Mouse (Mus musculus): ENCODE data around the gene Depp1. TPM values are rescaled to one million over a fixed set of nuclear protein-coding genes. Genes with fewer than 3 reads are reported as not detected.

Gene Depp1
- polyA plus RNA-seq, 1 experiment from 2014 or later: 23.5 TPM

DNA sequence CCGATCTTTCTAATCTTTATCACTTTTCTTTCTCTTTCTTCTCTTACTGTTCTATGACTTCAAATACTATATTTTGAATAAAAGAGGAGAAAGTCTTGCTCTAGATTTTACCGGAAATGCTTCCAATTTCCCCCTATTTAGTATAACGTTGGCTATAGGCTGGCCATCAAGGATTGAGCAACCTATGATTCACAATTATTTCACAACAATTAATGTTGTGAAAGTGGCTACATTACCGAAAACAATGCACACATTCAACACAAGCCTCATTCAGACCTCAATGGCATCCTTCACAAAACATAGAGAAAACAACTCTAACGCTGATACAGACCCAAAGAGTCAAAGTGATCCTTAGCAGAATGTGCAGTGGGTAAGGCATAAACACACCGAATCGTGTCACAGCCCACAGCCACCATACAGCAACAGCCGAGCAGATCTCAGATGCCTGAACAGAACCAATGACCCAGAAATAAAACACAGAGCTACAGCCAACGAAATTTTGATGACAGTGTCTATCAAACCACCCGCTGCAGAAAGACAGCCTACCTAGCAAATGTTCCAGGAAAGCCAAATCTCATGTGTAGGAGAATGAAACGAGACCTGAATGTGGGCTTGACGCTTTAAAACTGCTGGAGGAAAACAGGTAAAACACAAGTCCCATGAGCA, 15.8 kb downstream of the Depp1 start:
- no peak for TF ChIP-seq CTCF (IDR thresholded peaks at IDR 0.05; ENCODE audit: low read depth)
- Histone ChIP-seq H3K4me1 (ENCODE audit: insufficient read depth) (no peaks in the 10 kb centered on the region), H3K9me3 (ENCODE audit: low read depth, low read length) (no peaks in the 10 kb centered on the region), H3K27ac (ENCODE audit: low read depth) (no peak overlapping the region), H3K4me3 (ENCODE audit: low read depth, low read length) (no peak overlapping the region), H3K4me2 (no peak overlapping the region), H3K27me3 (ENCODE audit: insufficient read depth, low read length) (no peaks in the 10 kb centered on the region), H3K9ac (no peak overlapping the region), H3K36me3 (ENCODE audit: insufficient read depth) (no peaks in the 10 kb centered on the region)
- DNase-seq: no peak
- WGBS: 83% methylated on average over 12 of the region's 12 CpGs
- no peak for ATAC-seq (ENCODE audit: insufficient read depth)

DNA sequence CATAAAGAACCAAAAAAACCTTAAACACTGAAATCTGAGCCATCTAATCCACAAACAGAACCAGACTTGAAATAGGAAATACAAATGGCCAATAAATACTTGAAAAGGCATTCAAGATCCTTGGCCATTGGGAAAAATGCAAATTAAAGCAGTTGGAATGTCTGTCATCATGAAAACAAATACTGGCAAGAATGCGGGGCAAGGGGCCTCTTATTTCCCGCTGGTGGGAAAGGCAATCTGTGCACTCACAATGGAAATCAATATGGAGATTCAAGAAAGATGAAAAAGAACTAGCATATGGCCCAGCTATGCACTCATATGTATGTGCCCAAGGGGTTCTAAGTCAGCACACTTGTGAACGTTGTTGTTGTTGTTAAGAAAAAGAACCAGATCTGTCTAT, 16.5 kb downstream of the Depp1 start:
- Histone ChIP-seq H3K9ac (no peak overlapping the region), H3K27me3 (ENCODE audit: insufficient read depth, low read length) (no peaks in the 10 kb centered on the region), H3K27ac (ENCODE audit: low read depth) (no peak overlapping the region), H3K4me1 (ENCODE audit: insufficient read depth) (no peaks in the 10 kb centered on the region), H3K9me3 (ENCODE audit: low read depth, low read length) (no peaks in the 10 kb centered on the region), H3K4me2 (no peak overlapping the region), H3K4me3 (ENCODE audit: low read depth, low read length) (no peak overlapping the region), H3K36me3 (ENCODE audit: insufficient read depth) (no peaks in the 10 kb centered on the region)
- TF ChIP-seq CTCF (IDR thresholded peaks at IDR 0.05; ENCODE audit: low read depth): no peak
- 67% methylated on average over 3 of the region's 3 CpGs for WGBS
- DNase-seq (no peak), ATAC-seq (ENCODE audit: insufficient read depth) (no peak)

DNA sequence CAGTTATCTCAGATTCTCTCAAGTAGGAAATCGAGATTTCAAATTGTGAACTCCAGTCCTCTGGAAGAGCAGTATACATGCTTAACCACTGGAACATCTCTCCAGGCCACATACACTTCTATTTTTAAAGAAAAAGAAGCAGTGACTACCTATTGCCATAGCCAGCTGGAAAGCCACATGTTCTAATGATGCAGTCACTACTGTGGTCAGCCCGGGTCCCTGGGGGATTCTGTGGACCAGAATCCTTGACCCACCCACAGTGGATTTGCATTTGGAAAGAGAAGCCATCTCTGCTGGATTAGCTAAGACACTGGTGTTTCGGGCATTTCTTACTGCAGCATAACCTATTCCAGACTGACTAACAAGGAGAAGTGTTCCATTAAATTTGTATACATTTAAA, 17.0 kb downstream of the Depp1 start:
- H3K4me3 ChIP-seq (ENCODE audit: low read depth, low read length): no peak overlapping the region
- H3K27me3 ChIP-seq (ENCODE audit: insufficient read depth, low read length): 0 out of 2 replicates have a peak, but pooled peaks cover under 1% of the 10 kb centered on the region
- H3K27ac ChIP-seq (ENCODE audit: low read depth): no peak overlapping the region
- no peak overlapping the region for H3K9ac ChIP-seq
- TF ChIP-seq CTCF (IDR thresholded peaks at IDR 0.05; ENCODE audit: low read depth): no peak
- ATAC-seq (ENCODE audit: insufficient read depth): no peak
- no peak overlapping the region for H3K4me2 ChIP-seq
- H3K4me1 ChIP-seq (ENCODE audit: insufficient read depth): no peaks in the 10 kb centered on the region
- DNase-seq: no peak
- H3K9me3 ChIP-seq (ENCODE audit: low read depth, low read length): no peaks in the 10 kb centered on the region
- no peaks in the 10 kb centered on the region for H3K36me3 ChIP-seq (ENCODE audit: insufficient read depth)
- WGBS: 67% methylated on average over 3 of the region's 3 CpGs

DNA sequence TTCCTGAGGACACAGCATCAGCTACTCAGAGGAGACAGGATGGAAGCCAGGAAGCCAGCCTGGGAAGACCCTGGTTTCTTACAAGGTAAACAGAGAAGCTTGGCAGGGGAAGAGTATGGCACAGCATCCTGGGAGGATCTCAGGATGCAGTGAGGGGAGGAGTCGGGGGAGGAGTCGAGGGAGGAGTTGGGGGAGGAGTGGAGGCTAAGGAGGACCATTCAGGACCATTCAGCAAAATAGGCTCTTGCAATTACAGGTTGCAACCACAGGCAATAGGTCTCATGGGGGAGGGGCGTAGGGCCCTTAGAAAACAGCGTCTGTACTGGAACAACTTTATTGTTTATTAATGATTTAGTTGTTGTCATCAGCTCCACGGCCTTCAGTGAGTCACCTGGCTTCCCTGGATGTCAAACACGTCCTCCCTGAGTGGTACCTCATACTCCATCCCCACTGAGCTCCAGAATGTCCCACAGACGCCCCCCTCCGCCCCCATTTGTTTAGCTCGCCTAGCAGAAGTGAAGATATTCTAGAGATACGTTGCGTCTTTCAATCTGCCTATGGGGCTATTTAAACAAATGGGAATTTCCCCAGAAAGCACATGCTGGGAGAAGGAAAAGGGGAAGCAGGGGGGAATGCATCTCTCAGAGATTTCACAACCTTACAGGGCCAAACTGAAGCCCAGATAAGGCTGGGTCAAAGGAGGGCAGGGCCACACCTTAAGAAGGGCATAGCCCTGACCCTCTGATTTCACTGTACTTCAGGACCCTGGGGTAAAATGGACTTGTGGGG, 18.5 kb downstream of the Depp1 start:
- H3K36me3 ChIP-seq (ENCODE audit: insufficient read depth): no peaks in the 10 kb centered on the region
- WGBS: 42% methylated on average over 11 of the region's 11 CpGs
- no peak overlapping the region for H3K27ac ChIP-seq (ENCODE audit: low read depth)
- no peak for TF ChIP-seq CTCF (IDR thresholded peaks at IDR 0.05; ENCODE audit: low read depth)
- H3K27me3 ChIP-seq (ENCODE audit: insufficient read depth, low read length): peaks cover 6% of the 10 kb centered on the region; the same call in 1 of the 2 replicates
- DNase-seq (no peak), ATAC-seq (ENCODE audit: insufficient read depth) (no peak)
- no peak overlapping the region for H3K4me2 ChIP-seq
- H3K9me3 ChIP-seq (ENCODE audit: low read depth, low read length): no peaks in the 10 kb centered on the region
- no peaks in the 10 kb centered on the region for H3K4me1 ChIP-seq (ENCODE audit: insufficient read depth)
- no peak overlapping the region for H3K4me3 ChIP-seq (ENCODE audit: low read depth, low read length)
- no peak overlapping the region for H3K9ac ChIP-seq

DNA sequence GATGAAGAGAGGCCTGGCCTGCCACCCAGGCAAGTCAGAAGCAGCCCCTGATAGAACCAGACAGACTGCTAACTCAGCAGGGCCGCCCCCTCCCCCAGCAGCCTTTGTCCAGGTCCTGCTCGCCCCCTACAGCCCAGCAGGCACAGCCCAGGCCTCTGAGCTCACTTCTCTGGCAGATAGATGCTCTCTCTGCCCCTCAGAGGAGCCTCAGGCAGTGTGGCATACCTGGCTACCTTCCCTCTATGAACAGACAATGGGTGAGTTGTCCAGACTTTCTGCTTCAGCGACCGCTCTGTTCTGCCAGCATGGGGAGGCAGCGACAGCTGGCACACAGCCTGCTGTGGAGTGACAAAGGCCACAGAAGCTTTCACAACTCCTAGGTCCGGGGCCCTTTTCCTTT, 19.7 kb downstream of the Depp1 start:
- Histone ChIP-seq H3K4me1 (ENCODE audit: insufficient read depth) (no peaks in the 10 kb centered on the region), H3K36me3 (ENCODE audit: insufficient read depth) (no peaks in the 10 kb centered on the region), H3K4me2 (no peak overlapping the region), H3K27ac (ENCODE audit: low read depth) (no peak overlapping the region), H3K4me3 (ENCODE audit: low read depth, low read length) (no peak overlapping the region), H3K27me3 (ENCODE audit: insufficient read depth, low read length) (peaks cover 6% of the 10 kb centered on the region; the same call in 1 of the 2 replicates), H3K9me3 (ENCODE audit: low read depth, low read length) (no peaks in the 10 kb centered on the region), H3K9ac (no peak overlapping the region)
- WGBS: 41% methylated on average over 6 of the region's 6 CpGs
- no peak for TF ChIP-seq CTCF (IDR thresholded peaks at IDR 0.05; ENCODE audit: low read depth)
- no peak for ATAC-seq (ENCODE audit: insufficient read depth)
- no peak for DNase-seq

DNA sequence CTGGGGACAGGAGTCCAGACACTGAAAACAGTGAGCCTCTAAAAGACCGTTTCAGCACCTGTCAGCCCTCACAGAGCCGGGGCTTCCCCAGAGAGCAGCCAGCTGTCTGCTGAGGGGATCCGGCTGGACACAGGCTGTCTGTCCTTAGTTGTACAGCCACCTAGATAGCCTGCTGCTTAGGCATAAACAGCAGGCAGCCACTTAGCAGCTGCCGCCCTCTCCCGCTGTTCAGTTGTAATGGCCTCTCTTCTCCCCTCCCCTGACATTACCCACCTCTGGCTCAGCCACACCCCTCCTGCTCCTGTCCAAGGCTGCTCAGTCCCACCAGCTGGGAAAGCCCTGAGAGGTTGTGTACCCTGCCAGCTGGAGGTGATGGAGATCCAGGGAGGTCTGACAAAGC, 20.6 kb downstream of the Depp1 start:
- H3K4me1 ChIP-seq (ENCODE audit: insufficient read depth): no peaks in the 10 kb centered on the region
- no peak overlapping the region for H3K4me2 ChIP-seq
- no peak for TF ChIP-seq CTCF (IDR thresholded peaks at IDR 0.05; ENCODE audit: low read depth)
- H3K36me3 ChIP-seq (ENCODE audit: insufficient read depth): no peaks in the 10 kb centered on the region
- ATAC-seq (ENCODE audit: insufficient read depth) (peak; percentile 15; the same call in 1 of the 2 replicates), DNase-seq (peak; percentile 35)
- no peak overlapping the region for H3K27ac ChIP-seq (ENCODE audit: low read depth)
- H3K9ac ChIP-seq: no peak overlapping the region
- H3K4me3 ChIP-seq (ENCODE audit: low read depth, low read length): no peak overlapping the region
- peaks cover 6% of the 10 kb centered on the region; the same call in 1 of the 2 replicates for H3K27me3 ChIP-seq (ENCODE audit: insufficient read depth, low read length)
- H3K9me3 ChIP-seq (ENCODE audit: low read depth, low read length): no peaks in the 10 kb centered on the region
- 14% methylated on average over 5 of the region's 5 CpGs for WGBS

DNA sequence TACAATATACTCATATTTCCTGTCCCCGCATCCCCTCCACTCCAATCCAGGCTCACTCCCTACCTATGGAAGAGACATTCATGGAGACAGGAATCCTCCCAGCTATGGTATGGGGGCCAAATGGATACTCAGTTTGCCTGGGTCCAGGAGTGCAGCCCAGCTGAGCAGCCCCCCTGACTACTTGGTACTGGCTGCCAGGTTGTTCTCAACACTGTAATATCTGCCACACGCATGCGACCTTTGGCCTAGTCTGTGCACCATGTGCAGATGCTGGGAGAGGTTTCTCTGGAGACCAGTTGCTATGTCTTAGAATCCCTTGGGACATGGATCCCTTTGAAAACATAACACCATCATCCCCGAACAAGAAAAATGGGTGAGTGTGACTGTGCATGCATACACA, 21.4 kb downstream of the Depp1 start:
- Histone ChIP-seq H3K27me3 (ENCODE audit: insufficient read depth, low read length) (peaks cover 6% of the 10 kb centered on the region; the same call in 1 of the 2 replicates), H3K4me3 (ENCODE audit: low read depth, low read length) (no peak overlapping the region), H3K4me1 (ENCODE audit: insufficient read depth) (no peaks in the 10 kb centered on the region), H3K36me3 (ENCODE audit: insufficient read depth) (no peaks in the 10 kb centered on the region), H3K27ac (ENCODE audit: low read depth) (no peak overlapping the region), H3K9me3 (ENCODE audit: low read depth, low read length) (no peaks in the 10 kb centered on the region), H3K9ac (no peak overlapping the region), H3K4me2 (no peak overlapping the region)
- TF ChIP-seq CTCF (IDR thresholded peaks at IDR 0.05; ENCODE audit: low read depth): no peak
- DNase-seq (no peak), ATAC-seq (ENCODE audit: insufficient read depth) (no peak)
- 80% methylated on average over 4 of the region's 4 CpGs for WGBS

All from lung, embryonic 14.5 days (tissue).